Mouse (Mus musculus) CD4-positive, CD25-positive, alpha-beta regulatory T cell, adult 4 months (primary cell): ENCODE results near the gene Lrrc4. TPM values are rescaled to one million over a fixed set of nuclear protein-coding genes. Genes with fewer than 3 reads are reported as not detected.
A peak's percentile ranks its signal among the peaks of the same experiment; 100 is the strongest.

ENCODE experiments used
- ATAC-seq: one replicate; pipeline ENCODE4 v1.8.0; 2017
- polyA plus RNA-seq, 2 experiments: library from polyadenylated mRNA; unstranded; fragments of 100-300 nt; shearing (Covaris generic); gene quantifications; one replicate each; pipeline ENCODE4 v1.2.1; 2017

Lrrc4 gene
- under 1 TPM; 0.16 to 0.51 TPM for polyA plus RNA-seq

GRCm38 (mm10) chr6:28831011-28831853, at the start of gene Lrrc4:
TSS of gene Lrrc4 (minus strand) at chr6:28831747.
- no peak for ATAC-seq

GRCm38 (mm10) chr6:28880909-28881308, 49.4 kb upstream of the Lrrc4 start:
- ATAC-seq, result no peak

GRCm38 (mm10) chr6:28879315-28879714, 47.8 kb upstream of the Lrrc4 start:
- no peak for ATAC-seq

DNA sequence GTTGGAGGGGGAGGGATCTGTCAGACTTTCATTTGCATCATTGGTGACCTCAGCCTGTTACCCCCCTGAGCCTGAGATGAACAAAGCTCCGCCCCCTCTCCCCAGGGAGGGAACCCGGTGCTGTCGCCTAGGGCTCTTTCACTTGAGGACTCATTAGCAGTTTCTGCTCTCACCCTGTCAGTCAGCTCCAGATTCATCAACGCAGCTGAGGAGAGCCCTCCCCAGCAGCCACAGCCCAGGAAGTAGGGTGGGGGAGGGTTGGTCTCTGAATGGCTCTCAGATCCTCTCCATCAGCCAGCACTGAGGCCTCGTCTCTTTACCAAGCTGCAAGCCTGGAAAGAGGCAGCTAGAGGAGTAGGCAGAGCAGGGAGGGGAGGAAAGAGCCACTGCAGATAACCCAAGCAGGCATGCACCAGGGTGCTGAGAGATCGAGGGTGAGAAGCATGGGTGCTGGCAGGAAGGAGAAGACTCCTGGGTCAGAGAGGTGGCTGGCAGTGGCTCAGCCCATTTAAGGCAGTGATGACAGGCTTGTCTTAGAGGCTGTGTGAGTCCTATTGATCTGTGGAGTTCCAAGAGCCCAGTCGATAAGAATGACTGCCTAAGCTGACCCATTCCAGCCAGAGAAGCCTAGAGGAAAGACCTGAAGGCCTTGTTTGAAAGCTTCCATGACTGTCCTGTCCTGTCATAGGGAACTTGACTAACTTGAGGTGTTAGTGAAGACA, 46.6 kb upstream of the Lrrc4 start:
- peak; percentile 85 for ATAC-seq

DNA sequence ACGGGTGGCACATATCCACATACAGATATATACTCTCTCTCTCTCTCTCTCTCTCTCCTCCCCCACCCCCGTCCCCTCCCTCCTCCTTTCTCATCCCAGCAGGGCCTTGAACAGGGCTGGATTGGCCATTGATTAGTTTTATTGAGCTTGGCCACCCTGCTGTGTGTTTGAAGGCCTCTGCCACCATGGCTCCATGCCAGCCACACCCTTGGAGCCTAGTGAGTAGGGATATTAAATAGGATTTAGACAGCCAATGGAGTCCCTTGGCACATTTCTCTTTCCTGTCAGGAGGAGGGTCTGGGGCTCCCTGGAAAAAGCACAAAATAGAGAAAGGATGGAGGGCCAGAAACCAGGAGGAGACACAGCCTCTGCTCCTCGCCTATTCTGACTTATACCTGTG, 44.9 kb upstream of the Lrrc4 start:
- no peak for ATAC-seq

DNA sequence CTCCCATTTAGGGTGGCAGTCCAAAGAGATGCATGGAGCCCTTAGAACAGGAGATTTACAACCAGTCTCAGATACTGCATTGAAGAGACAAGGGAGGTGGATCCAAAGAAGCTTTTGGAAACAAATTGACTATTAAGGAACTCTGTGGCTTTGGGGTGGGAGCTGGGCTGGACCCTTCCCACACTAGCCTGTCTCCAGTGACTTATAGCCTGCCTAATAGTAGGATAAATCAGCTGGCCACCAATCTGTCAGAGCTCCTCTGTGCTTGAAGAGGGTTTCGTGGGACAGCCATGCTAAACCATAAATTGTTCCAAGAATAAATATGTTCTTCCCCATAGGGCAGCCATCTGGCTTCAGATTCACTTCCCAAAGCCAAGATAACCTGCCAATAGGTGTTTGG, 43.8 kb upstream of the Lrrc4 start:
- ATAC-seq, result no peak

DNA sequence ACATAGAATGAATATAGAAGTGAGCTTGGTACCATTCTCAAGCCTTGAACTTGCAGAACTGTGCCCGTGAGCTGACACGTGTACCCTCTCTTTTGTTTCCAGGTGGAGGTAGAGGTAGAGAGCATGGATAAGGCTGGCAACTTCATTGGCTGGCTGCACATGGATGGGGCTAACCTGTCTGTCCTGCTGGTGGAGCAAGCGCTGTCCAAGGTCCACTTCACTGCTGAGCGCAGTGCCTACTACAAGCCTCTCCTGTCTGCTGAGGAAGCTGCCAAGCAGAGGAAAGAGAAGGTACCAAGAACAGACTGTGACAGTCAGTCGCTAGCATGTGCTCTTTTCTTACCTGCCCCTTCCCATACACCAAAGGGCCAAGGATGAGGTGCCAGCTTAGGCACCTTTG, 43.2 kb upstream of the Lrrc4 start:
- ATAC-seq, result no peak

- ATAC-seq, result no peak
Measured at GRCm38 (mm10) chr6:28874053-28874452, 42.5 kb upstream of the Lrrc4 start.

- ATAC-seq, result no peak
Measured at GRCm38 (mm10) chr6:28872421-28872795, 40.9 kb upstream of the Lrrc4 start.

- ATAC-seq, result no peak
Measured at GRCm38 (mm10) chr6:28871725-28872420, 40.3 kb upstream of the Lrrc4 start.

- ATAC-seq, result no peak
Measured at GRCm38 (mm10) chr6:28867516-28868251, 36.1 kb upstream of the Lrrc4 start.

DNA sequence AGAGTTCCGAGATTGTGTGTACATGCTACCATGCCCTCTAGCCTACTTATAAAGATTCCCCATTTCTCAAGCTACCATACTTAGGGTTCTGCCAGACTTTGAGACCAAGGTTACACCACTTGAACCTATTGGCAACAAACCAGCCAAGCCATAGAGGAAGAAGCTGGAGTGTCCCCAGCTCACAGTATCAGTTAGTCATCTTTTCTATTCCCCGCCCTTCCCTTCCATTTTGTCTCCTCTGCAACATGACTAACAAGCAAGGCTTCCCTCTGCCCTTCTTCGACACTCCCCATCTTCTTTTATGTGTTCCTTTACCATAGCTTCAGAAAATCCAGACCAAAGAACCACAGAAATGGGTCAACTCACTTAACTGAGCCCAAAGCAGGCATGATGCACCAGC, 34.7 kb upstream of the Lrrc4 start:
- no peak for ATAC-seq

DNA sequence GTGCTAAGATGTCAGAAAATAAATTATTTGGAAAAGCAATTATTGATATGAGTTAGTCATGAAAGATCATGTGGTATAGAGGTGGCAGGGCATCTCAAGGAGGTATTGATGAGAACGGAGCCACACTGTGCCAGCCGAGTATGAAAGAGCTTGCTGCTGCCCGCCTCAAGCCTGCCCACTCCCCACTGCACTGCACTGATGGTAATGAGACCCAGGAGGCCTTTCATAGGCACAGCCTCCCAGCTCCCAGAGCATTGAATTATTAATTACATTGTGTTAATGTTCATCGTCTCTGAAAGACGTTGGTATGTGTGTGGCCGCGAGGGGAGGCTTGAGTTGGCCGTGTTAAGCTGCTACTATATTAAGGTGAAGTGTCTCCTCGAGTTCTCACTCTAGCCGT, 33.6 kb upstream of the Lrrc4 start:
- no peak for ATAC-seq

DNA sequence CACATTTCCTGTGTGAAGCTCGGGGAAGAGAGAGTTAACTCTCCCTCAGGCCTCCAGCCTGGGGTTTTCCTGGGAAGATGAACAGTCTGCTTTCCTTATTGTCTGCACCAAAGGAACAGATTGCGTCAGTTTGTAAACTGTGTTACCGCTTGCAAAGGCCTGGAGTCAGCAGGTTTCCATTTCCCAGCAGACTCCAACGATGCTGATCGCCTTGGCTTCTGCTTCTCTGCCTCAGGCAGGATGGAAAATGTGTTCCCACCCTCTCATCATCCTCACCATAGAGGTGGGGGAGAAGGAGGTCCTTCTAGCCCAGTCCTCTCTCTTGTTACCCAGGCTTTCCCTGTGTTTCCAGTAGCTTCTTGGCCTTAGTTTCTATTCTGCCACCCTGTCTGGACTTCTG, 33.1 kb upstream of the Lrrc4 start:
- ATAC-seq, result no peak

- ATAC-seq, result no peak
Measured at GRCm38 (mm10) chr6:28862304-28862703, 30.8 kb upstream of the Lrrc4 start.

DNA sequence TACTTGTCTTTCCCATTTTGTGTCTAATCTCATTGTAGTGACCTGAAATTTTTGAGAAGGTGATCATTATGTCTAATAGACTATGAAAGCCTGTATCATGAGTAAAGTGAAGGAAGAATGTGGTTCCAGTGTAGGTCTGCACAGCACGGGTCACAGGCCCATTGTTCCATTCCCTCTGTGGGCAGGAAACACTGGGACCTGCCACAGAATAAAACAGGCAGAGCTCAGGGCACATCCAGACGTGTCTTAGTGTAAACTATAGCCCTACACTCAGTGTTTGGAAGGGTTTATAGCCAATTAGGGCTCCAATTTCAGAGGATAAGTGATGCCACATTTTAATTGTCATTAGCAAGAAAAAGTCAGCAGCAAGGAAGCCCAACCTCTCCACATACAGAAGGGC, 29.4 kb upstream of the Lrrc4 start:
- ATAC-seq, result no peak

GRCm38 (mm10) chr6:28860450-28860849, 28.9 kb upstream of the Lrrc4 start:
- ATAC-seq, result no peak

- ATAC-seq, result no peak
Measured at GRCm38 (mm10) chr6:28859094-28859493, 27.5 kb upstream of the Lrrc4 start.

- ATAC-seq, result no peak
Measured at GRCm38 (mm10) chr6:28857198-28858180, 25.9 kb upstream of the Lrrc4 start.

GRCm38 (mm10) chr6:28856789-28857188, 25.2 kb upstream of the Lrrc4 start:
- no peak for ATAC-seq

DNA sequence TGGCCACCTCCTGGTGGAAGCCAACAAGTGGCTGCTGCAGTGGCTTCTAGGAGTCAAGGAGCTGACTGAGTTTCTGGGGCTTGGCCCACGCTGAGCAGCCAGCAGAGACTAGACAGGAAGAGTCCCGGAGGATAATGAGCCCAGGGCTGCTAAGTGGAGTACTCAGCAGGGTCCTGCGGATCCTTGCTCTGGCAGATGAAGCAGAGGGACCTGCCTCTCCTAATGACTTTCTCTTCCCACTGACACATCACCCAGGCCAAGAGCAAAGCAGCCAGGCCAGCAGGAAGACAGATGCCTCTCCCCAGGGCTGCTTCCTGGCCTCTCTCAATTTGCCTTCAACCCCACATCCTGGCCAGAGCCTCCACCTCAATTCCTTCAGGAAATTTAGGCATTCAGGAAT, 23.9 kb upstream of the Lrrc4 start:
- no peak for ATAC-seq

DNA sequence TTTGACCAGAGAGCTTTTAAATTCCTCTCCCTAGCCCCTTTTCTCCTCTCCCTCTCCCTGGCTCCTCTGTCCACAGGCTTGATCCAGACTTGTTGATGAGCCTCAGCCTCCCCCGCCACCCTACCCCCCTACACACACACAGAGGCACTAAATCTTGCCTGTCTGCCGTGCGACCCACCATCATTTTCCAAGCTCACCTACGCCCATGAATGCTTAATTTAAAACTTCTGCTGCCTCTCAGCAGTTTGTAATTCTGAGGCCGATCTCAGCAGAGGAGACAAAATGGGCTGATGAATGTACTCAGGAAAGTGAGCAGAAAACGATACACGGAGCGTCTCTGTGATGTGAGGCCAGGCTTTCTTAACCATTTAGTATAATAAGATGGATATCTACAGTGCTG, 23.1 kb upstream of the Lrrc4 start:
- no peak for ATAC-seq
